Mouse (Mus musculus): Measurements from ENCODE around the gene Mfng. TPM values are rescaled to one million over a fixed set of nuclear protein-coding genes. Genes with fewer than 3 reads are reported as not detected.

Mfng gene
- polyA plus RNA-seq, 1 experiment from 2014 or later = 113 TPM

DNA sequence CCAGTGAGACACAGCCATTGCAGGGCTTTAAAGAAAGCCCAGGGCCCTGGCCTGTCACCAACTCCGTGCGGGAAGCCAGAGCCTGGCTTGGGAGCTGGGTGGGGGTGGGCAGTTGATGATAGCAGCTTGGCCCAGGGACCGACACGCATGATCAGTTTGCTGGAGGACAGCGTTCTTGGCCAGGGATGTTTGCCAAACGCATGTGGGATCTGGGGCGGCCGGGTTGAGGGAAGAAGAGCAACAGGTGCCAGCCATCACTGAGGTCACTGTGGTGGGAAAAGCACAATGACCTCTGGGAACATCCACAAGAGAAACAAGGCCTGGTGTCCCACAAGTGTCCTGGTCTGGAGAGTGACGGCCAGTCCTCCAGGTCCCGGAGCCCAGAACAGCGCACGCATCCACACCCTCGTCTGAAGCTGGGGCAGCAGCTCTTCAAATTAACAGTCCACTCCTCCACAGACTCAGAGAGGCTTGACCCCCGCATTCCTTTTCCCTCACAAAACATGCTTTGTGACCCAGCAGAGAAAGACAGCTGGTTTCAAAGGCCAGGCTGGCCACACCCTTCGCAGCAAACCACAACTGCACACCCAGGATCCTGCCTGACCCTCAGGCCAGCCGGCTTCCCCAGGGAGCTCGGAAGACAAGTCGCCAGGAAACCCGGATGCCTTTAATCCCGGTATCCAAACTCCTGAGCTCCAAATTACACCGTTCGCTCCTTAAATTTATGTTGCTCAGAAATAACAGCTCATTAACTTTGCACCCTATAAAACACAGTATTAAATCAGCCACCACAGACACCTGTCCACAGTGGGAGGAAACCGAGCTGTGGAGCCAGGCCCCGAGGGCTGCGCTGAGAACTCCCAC lies 23.2 kb upstream of the Mfng start:
- Histone ChIP-seq H3K4me1 (replicated peaks; ENCODE audit: control insufficient read depth, insufficient read depth, low read length) (peaks cover 7% of the 10 kb centered on the region; the same call in 1 of the 2 replicates), H3K27ac (ENCODE audit: low read depth, low read length) (no peak overlapping the region), H3K9ac (ENCODE audit: low read length) (no peak overlapping the region), H3K36me3 (ENCODE audit: control insufficient read depth, insufficient read depth, low read length) (no peaks in the 10 kb centered on the region), H3K4me2 (ENCODE audit: low read depth, low read length, severe bottlenecking) (no peak overlapping the region), H3K4me3 (ENCODE audit: low read depth, low read length) (no peak overlapping the region), H3K9me3 (ENCODE audit: control insufficient read depth, low read length) (no peaks in the 10 kb centered on the region), H3K27me3 (ENCODE audit: control insufficient read depth, insufficient read depth, low read length) (peaks cover 7% of the 10 kb centered on the region)
- DNase-seq (ENCODE audit: low spot score) = no peak
- 50% methylated on average over 25 of the region's 25 CpGs for WGBS
- no peak for ATAC-seq (replicated peaks; ENCODE audit: low FRiP score)

DNA sequence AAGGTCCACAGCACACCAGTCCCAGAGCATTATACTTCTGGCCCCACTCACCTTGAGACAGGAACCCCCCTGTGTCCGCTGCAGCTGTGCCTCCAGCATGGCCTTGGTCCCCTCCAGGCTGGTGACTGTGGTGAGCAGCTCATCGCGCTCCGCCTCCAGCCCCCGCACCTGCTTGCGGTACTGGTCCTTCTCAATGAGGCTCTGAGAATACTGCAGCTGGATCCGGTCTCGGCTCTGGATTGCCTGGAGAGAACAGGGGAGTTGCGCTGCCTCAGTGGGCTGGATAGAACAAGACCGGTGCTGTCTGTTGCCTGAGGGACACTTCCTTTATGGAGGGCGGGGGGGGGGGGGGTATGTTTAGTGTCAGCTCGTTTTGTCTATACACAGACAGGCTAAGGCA lies 17.7 kb upstream of the Mfng start:
- H3K9ac ChIP-seq (ENCODE audit: low read length) = no peak overlapping the region
- H3K27me3 ChIP-seq (ENCODE audit: control insufficient read depth, insufficient read depth, low read length) = no peaks in the 10 kb centered on the region
- H3K4me3 ChIP-seq (ENCODE audit: low read depth, low read length) = no peak overlapping the region
- no peak overlapping the region for H3K4me2 ChIP-seq (ENCODE audit: low read depth, low read length, severe bottlenecking)
- DNase-seq (ENCODE audit: low spot score) = no peak
- H3K4me1 ChIP-seq (replicated peaks; ENCODE audit: control insufficient read depth, insufficient read depth, low read length) = 0 out of 2 replicates have a peak, but pooled peaks cover 1% of the 10 kb centered on the region
- no peak overlapping the region for H3K27ac ChIP-seq (ENCODE audit: low read depth, low read length)
- WGBS = 82% methylated on average over 12 of the region's 12 CpGs
- H3K9me3 ChIP-seq (ENCODE audit: control insufficient read depth, low read length) = no peaks in the 10 kb centered on the region
- no peak for ATAC-seq (replicated peaks; ENCODE audit: low FRiP score)
- H3K36me3 ChIP-seq (ENCODE audit: control insufficient read depth, insufficient read depth, low read length) = no peaks in the 10 kb centered on the region

DNA sequence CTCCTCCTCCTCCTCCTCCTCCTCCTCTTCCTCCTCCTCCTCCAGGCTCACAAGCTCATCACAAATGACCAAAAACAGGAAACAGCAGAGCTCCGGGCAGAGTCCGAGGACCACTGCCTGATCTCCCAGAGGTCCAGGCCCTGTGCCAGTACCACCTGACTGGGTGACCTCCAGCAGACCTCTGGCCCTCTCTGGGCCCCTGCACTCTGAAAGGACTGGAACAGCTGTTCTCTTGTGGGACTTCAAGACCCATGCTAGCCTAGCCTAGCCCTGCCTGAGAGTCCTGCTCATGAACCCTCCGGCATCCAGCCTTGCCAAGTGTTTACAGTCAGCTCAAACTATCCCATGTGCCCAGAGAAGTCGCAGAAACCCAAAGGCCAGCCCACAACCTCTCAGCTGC lies 17.2 kb upstream of the Mfng start:
- H3K4me1 ChIP-seq (replicated peaks; ENCODE audit: control insufficient read depth, insufficient read depth, low read length) = 0 out of 2 replicates have a peak, but pooled peaks cover 2% of the 10 kb centered on the region
- H3K27me3 ChIP-seq (ENCODE audit: control insufficient read depth, insufficient read depth, low read length) = no peaks in the 10 kb centered on the region
- H3K4me2 ChIP-seq (ENCODE audit: low read depth, low read length, severe bottlenecking) = no peak overlapping the region
- ATAC-seq (replicated peaks; ENCODE audit: low FRiP score) (no peak), DNase-seq (ENCODE audit: low spot score) (no peak)
- H3K36me3 ChIP-seq (ENCODE audit: control insufficient read depth, insufficient read depth, low read length) = no peaks in the 10 kb centered on the region
- no peaks in the 10 kb centered on the region for H3K9me3 ChIP-seq (ENCODE audit: control insufficient read depth, low read length)
- no peak overlapping the region for H3K9ac ChIP-seq (ENCODE audit: low read length)
- no peak overlapping the region for H3K4me3 ChIP-seq (ENCODE audit: low read depth, low read length)
- WGBS = 75% methylated on average over 4 of the region's 4 CpGs
- no peak overlapping the region for H3K27ac ChIP-seq (ENCODE audit: low read depth, low read length)

DNA sequence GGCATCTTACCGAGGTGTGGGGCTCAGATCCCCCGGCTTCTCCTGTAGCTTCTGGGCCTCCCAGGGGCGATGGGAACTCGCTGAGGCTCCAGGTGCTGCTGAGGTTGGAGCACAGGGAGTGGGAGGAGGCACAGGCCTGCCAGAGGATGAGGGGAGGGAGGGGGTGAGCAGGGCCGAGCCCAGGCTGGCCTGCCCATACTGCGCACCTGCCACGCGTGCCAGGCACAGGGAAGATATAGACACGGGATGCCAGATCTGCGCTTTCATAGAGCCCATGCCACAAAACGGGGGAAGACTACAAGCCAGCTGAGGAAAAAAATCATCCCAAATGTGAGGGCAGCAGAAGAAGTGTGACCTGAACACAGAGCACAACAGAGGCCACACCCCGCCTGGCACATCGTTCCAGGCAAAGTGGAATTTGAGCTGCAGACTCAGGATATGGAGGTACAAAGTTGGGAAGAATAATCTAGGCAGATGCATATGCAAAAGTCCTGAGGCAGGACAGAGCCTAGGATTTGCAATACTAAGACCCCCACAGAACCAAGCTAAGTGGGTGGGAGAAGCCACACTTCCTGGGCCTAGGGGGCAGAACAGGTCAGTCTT lies 16.5 kb upstream of the Mfng start:
- Histone ChIP-seq H3K4me1 (replicated peaks; ENCODE audit: control insufficient read depth, insufficient read depth, low read length) (0 out of 2 replicates have a peak, but pooled peaks cover 2% of the 10 kb centered on the region), H3K36me3 (ENCODE audit: control insufficient read depth, insufficient read depth, low read length) (no peaks in the 10 kb centered on the region), H3K4me3 (ENCODE audit: low read depth, low read length) (no peak overlapping the region), H3K4me2 (ENCODE audit: low read depth, low read length, severe bottlenecking) (no peak overlapping the region), H3K9ac (ENCODE audit: low read length) (no peak overlapping the region), H3K9me3 (ENCODE audit: control insufficient read depth, low read length) (no peaks in the 10 kb centered on the region), H3K27me3 (ENCODE audit: control insufficient read depth, insufficient read depth, low read length) (no peaks in the 10 kb centered on the region), H3K27ac (ENCODE audit: low read depth, low read length) (no peak overlapping the region)
- no peak for ATAC-seq (replicated peaks; ENCODE audit: low FRiP score)
- no peak for DNase-seq (ENCODE audit: low spot score)
- WGBS = 87% methylated on average over 13 of the region's 13 CpGs

DNA sequence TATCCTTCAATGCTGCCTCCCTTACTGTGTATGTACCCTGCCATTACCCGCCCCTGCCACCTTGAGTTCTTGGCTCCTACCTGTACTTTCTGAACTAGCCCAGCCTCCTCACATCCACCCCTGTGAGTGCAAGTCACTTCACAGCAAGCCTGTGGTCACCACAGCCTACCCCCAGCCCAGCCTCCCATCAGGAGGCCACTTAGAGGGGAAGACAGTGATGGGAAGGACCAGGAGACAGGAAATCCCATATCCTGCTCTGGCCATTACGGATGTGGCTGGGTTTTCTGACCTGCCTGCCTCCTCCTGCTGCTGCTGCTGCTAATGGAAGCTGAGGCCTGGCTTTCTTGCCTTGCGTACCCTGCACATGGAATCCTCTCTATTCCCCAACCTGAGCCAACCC lies 14.8 kb upstream of the Mfng start:
- no peaks in the 10 kb centered on the region for H3K9me3 ChIP-seq (ENCODE audit: control insufficient read depth, low read length)
- WGBS = 75% methylated on average over 3 of the region's 3 CpGs
- DNase-seq (ENCODE audit: low spot score) = no peak
- H3K27ac ChIP-seq (ENCODE audit: low read depth, low read length) = no peak overlapping the region
- no peak overlapping the region for H3K9ac ChIP-seq (ENCODE audit: low read length)
- no peak overlapping the region for H3K4me3 ChIP-seq (ENCODE audit: low read depth, low read length)
- H3K27me3 ChIP-seq (ENCODE audit: control insufficient read depth, insufficient read depth, low read length) = no peaks in the 10 kb centered on the region
- no peak for ATAC-seq (replicated peaks; ENCODE audit: low FRiP score)
- H3K36me3 ChIP-seq (ENCODE audit: control insufficient read depth, insufficient read depth, low read length) = no peaks in the 10 kb centered on the region
- 0 out of 2 replicates have a peak, but pooled peaks cover 2% of the 10 kb centered on the region for H3K4me1 ChIP-seq (replicated peaks; ENCODE audit: control insufficient read depth, insufficient read depth, low read length)
- H3K4me2 ChIP-seq (ENCODE audit: low read depth, low read length, severe bottlenecking) = no peak overlapping the region

DNA sequence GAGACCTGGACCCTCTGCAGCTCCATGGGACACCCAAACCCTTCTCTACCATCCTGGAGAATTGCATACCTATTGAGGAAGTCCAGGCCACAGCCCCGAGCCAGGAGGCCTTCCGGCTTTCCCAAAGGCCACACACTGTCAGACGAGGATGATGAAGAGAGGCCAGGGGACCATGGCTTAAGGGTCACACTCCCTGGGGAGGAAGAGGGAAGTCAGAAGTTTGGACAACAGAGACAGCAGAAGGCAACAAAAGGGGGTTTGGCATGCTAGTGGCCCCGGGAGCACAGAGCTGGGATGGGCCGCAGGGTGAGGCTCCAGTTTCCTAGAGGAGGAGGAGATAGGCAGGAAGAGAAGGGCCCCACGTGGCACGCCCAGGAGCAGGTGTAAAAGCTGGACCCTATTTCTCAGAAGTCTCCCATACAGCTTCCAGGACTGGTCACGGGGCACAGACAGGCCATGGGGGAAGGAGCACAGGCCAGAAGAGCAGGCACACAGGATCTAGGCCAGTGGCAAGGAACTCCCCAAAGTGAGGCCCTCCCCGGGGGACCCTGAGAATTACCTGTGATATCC lies 14.1 kb upstream of the Mfng start:
- DNase-seq (ENCODE audit: low spot score) = no peak
- Histone ChIP-seq H3K9me3 (ENCODE audit: control insufficient read depth, low read length) (no peaks in the 10 kb centered on the region), H3K4me2 (ENCODE audit: low read depth, low read length, severe bottlenecking) (no peak overlapping the region), H3K27ac (ENCODE audit: low read depth, low read length) (no peak overlapping the region), H3K36me3 (ENCODE audit: control insufficient read depth, insufficient read depth, low read length) (no peaks in the 10 kb centered on the region), H3K4me1 (replicated peaks; ENCODE audit: control insufficient read depth, insufficient read depth, low read length) (0 out of 2 replicates have a peak, but pooled peaks cover 2% of the 10 kb centered on the region), H3K4me3 (ENCODE audit: low read depth, low read length) (no peak overlapping the region), H3K9ac (ENCODE audit: low read length) (no peak overlapping the region), H3K27me3 (ENCODE audit: control insufficient read depth, insufficient read depth, low read length) (no peaks in the 10 kb centered on the region)
- WGBS = 76% methylated on average over 9 of the region's 9 CpGs
- no peak for ATAC-seq (replicated peaks; ENCODE audit: low FRiP score)

DNA sequence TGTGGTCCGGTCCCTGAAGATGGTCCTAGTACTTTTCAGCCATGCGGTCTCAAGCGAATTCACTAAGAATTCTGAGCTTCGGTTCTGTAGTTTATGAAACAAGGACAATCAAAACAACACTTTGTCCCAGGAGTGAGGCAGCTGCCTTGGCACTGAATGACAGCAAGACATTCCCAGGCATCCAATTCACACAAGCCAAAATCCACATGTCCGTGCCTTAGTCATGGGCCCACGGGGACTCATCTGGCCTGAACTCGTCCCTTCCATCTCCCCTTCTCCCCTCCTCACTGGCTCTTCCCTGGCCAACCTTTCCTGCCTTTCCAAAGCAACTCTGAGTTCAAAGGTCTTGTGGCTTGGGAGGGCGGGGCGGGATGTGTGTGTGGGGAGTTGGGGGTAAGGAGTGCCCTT lies 13.1 kb upstream of the Mfng start:
- H3K27ac ChIP-seq (ENCODE audit: low read depth, low read length) = no peak overlapping the region
- H3K4me2 ChIP-seq (ENCODE audit: low read depth, low read length, severe bottlenecking) = no peak overlapping the region

DNA sequence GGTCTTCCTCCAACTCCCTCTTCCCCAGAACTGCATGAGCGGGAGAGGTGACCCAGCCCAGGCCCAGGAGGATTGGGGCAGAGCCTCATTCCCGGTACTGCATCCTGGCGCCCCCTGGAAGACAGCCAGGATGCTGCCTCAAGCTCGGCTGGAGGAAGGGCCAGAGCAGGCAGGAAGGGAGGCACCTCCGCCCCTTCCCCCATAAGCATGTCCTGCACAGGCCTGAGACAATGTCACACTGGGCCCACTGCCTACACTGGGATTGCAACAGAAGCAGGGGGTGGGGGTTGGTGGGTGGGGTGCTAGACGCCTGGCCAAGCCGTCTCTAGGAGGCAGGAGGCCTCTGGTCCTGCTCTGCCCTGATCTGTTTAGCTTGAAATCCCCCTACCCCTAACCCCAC lies 12.7 kb upstream of the Mfng start:
- no peak for DNase-seq (ENCODE audit: low spot score)

More for the DNA sequence above, 13.1 kb upstream of the Mfng start:
- no peak for ATAC-seq (replicated peaks; ENCODE audit: low FRiP score)
- Histone ChIP-seq H3K27me3 (ENCODE audit: control insufficient read depth, insufficient read depth, low read length) (no peaks in the 10 kb centered on the region), H3K9ac (ENCODE audit: low read length) (no peak overlapping the region), H3K36me3 (ENCODE audit: control insufficient read depth, insufficient read depth, low read length) (no peaks in the 10 kb centered on the region), H3K4me3 (ENCODE audit: low read depth, low read length) (no peak overlapping the region), H3K9me3 (ENCODE audit: control insufficient read depth, low read length) (no peaks in the 10 kb centered on the region), H3K4me1 (replicated peaks; ENCODE audit: control insufficient read depth, insufficient read depth, low read length) (0 out of 2 replicates have a peak, but pooled peaks cover 2% of the 10 kb centered on the region)
- 80% methylated on average over 9 of the region's 9 CpGs for WGBS
- DNase-seq (ENCODE audit: low spot score) = no peak

More for the DNA sequence above, 12.7 kb upstream of the Mfng start:
- WGBS = 24% methylated on average over 7 of the region's 7 CpGs
- Histone ChIP-seq H3K4me2 (ENCODE audit: low read depth, low read length, severe bottlenecking) (no peak overlapping the region), H3K36me3 (ENCODE audit: control insufficient read depth, insufficient read depth, low read length) (no peaks in the 10 kb centered on the region), H3K27ac (ENCODE audit: low read depth, low read length) (no peak overlapping the region), H3K4me1 (replicated peaks; ENCODE audit: control insufficient read depth, insufficient read depth, low read length) (0 out of 2 replicates have a peak, but pooled peaks cover 2% of the 10 kb centered on the region), H3K27me3 (ENCODE audit: control insufficient read depth, insufficient read depth, low read length) (no peaks in the 10 kb centered on the region), H3K9me3 (ENCODE audit: control insufficient read depth, low read length) (no peaks in the 10 kb centered on the region), H3K9ac (ENCODE audit: low read length) (no peak overlapping the region), H3K4me3 (ENCODE audit: low read depth, low read length) (no peak overlapping the region)
- no peak for ATAC-seq (replicated peaks; ENCODE audit: low FRiP score)

Measured in forebrain, embryonic 11.5 days (tissue).